Mouse (Mus musculus) embryo, embryonic 9.5 days (tissue): ENCODE measurements around the gene Alox12b.

Source experiments
- DNase-seq: peaks from one replicate; pipeline ENCODE4 v3.0.0-alpha.2; 2017; ENCODE audit errors: extremely low spot score

The Alox12b gene

DNA sequence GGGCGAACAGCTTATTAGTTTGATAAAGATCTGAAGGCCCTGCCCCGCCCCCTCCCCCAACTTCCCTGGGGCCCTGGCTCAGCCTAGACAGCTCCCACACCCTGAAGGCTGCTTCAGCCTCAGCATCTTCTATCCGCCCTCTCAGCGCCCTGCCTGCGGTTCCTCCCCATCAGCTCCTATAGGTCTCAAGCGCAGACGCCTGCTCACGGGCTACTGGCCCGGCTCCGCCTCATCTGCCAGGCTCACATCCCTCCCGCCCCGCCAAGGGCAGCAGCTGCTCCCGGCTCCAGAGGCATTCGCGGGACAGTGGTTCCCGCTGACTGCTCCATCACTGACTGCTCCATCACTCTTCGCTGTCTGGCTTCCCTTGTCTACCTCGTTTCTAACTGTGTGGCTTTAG, at the start of gene Alox12b:
TSS of gene Alox12b (plus strand) at position 190 of the 400 bp plus-strand sequence.
- peak; percentile 23 for DNase-seq

DNA sequence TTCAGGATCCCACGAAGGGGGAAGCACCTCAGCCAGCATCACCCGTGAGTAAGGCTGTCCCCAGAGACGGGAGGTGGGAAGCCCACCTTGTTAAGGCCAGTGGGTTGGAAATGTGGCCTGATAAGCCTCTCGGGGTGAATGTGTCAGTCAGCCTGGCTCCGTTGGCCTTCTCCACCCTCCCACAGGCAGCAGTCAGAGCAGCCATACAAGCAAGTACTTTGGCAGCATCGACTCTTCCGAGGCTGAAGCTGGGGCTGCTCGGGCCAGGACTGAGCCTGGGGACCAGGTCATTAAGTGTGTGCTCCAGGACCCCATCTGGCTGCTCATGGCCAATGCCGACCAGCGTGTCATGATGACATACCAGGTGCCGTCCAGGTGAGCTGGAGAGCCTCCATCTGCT, 49.1 kb upstream of the Alox12b start:
- DNase-seq: no peak

DNA sequence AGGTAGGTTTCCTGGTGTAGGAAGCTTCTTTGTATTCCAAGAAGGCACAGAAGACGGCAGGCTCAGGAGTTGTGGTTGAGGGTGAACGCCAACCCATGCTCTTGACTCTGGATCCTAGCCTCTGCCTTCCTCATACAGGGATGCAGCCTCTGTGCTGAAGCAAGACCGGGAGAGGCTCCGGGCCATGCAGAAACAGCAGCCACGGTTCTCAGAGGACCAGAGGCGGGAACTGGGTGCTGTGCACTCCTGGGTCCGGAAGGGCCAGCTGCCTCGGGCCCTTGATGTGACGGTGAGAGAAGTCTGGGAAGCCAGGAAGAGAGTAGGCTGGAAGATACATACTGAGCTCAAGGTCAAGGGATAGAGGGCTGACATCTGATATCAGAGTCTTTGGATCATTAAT, 48.6 kb upstream of the Alox12b start:
- no peak for DNase-seq

DNA sequence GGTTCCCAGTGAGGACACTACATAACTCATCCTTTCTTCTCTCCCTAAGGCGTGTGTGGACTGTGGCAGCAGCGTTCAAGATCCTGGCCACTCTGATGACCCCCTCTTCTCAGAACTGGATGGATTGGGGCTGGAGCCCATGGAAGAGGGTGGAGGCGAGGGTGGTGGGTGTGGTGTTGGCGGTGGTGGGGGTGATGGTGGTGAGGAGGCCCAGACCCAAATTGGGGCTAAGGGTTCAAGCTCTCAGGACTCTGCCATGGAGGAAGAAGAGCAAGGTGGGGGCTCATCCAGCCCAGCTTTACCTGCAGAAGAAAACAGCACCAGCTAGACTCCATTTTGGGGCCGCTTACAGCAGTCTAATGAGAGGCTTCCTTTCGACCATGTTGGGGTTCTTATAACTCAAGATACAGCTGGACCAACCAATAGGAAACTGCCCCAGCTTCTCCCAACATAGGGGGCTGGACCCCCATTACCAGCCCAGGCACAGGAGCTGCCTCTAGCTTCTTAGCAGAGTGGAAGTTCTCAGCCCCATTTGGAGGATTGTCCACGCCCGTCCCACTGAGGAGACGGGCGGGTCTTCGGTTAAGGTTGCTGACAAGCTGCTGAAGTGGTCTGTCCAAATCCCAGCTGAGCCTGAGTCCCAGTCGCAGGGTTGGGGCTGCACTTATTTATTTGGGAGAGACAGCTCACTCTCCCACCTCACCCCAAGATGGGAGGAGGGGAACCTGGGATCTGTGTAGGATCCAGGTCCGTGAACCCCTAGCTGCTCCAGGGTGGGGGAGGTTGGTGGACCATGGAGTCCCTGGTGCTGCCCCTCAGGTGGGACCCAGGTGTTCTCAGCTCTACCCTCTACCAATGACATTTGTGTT, 47.5 kb upstream of the Alox12b start:
- DNase-seq: no peak

DNA sequence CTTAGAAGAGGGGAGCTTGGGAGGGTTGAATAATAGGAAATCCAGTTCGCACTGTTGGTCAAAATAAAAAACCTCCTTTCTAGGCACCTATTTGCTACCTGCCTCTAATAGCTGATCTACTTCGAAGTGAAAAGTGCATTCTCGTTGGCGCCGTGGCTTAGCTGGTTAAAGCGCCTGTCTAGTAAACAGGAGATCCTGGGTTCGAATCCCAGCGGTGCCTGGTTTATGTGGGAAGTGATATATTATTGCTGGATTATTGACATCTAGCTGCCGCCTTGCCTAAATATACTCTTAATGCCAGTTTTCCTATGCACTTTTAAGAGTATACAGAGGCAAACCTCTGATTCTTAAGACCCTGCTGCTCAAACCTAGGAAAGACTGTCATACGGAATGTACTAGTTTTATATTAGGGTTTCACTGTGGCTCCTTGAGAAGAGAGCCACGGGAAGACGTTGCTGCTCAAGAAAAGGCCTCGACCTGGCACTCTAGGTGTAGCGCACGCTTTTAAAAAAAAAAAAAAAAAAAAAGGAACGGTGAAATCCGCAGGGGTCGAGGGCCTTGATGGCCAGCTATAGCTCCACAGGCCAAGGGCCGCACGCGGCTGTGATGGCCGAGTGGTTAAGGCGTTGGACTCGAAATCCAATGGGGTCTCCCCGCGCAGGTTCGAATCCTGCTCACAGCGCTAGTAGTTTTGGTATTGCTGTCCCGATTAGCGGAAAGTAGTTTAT, 46.3 kb upstream of the Alox12b start:
- DNase-seq: peak; percentile 97

DNA sequence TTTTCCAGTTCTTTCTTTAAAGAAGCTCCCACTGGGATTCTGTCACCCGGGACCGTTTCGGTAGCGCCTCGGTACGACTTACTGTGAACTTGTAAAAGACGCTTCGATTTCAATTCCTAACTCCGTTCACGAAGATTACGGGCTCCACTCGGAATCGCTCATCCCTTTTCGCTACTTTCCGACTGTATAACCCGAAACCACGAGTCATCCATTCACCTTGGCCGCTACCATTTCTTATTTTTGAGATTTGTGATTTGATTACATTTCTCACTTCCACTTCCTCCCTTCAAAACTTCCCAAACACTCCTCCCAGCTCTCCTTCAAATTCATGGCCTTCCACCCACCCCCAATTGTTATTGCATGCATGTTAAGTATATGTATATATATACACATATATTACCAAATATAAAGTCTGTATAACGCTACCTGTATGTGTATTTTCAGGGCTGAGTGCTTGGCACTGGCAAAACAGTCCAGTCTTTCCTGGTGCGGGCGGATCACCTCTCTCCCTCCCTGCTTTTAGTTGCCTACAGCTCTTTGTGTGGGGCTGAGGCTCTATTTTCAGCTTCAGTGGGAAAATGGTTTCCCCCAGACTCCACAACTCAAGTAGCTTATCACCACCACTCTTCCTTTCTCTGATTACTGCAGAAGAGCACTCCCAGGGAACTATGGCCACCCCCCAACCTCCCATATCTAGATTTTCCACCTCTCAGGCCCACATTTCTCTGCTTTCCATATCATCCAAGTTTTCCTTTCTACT, 45.6 kb upstream of the Alox12b start:
- DNase-seq: no peak

DNA sequence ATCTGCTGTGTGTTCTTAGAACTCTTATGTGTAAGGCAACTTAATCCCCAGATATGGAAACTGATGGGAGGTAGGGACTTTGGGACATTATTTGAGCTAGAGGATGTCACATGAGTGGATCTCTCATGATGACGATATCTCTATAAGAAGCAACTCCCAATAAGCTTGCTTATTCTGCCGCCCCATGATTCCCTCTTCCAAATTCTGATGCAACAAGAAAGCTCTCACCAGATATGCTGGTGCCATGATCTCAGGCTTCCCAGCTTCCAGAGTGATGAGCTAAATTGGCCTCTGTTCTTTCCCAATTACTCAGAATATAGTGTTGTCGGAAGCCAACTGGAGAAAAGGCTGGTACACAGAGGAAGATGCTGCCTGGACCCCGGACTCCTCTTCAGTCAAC, 44.9 kb upstream of the Alox12b start:
- DNase-seq: no peak

DNA sequence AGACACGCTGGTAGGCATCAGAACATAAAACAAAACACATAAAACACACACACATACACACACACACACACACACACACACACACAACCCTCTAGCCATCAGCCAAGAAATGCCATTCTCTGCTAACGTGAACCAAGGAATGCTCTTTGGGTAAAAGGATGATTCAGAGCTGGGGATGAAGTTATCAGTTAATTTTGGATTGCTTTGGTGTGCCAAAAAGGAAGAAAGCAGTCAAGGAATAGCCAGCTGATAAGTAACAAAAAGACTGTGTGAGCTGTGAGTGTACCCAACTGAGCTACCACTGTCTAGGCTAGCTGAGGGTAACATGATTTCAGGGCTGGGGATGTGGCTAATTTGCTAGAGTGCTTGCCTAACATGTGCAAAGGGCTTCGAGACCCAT, 42.8 kb upstream of the Alox12b start:
- DNase-seq: no peak

DNA sequence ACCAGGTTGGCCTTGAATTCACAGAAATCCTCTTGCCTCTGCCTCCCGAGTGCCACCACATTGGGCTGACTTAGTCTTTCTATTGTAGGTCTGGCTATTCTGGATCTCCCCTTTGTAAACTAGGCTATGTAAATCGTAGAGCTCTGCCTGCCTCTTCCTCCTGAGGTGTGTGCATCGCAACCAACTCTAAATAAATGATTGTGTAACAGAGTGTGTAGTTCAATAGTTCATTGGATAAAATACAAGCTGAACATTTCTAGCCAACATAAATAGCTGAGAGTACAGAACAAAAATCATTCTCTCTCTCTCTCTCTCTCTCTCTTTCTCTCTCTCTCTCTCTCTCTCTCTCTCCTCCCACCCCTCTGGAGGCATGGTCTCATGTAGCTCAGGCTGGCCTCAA, 42.2 kb upstream of the Alox12b start:
- DNase-seq: no peak

DNA sequence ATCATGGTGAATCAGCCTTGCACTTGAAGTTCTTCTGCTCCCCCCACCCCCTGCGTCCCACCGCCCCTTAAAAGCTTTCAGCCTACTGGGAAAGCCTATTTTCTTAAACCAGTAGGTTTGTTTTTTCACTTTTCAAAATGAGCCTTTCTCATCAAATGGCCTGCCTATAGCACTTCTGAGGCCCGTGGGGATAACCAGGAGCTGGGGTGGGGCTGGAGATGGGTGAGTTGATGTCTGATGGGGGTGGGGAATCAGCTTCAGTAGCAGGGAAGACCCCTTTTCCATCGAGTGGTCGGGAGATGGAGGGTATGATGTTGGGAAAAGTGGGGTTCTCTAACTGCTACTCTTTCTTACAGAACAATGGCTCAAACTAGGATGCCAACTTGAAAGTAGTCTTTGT, 39.9 kb upstream of the Alox12b start:
- no peak for DNase-seq

DNA sequence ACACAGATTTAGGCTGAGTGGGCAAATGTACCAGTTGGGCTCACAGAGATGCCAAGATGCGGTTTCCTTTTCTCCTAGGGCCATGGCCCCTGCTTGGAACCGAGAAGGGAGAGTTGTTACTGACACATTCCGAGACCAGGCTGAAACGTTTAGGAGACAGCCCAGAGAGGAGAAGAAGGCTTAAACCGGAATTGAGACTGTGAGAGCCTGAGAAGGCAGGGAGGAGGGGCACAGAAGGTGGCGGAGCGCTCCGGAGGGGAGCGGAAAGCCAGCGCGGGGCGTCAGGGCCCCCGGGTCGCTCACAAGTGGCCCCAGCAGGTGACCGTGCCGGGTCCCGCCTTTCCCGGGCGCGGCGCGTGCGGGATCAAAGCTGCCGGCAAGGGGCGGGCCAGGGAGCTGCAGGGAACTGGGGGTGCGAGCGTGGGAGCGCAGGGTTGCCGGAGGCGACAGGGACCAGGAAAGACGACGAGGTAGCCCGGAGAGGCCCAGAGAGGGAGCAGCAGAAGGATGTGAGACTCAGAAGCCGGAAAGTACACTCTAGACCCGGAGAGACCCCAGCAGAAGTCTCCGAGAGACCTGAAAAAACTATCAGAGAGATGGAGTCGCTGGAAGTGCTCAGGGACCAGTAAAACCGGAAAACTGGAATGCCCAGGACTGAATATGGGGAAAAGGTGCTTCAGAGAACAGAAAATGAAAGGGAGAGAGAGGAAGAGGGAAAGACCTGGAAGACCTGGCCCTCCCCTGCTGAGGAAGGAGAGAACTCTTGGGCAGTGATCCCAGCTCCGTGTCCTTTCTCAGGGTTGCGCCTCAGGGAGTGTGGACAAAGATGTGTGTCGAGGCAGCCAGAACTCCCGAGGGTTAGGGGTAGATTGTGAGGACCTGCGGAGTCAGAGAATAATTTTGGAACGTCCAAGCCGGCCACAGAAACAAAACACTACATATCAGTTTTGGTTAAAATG, 38.8 kb upstream of the Alox12b start:
- peak; percentile 74 for DNase-seq

DNA sequence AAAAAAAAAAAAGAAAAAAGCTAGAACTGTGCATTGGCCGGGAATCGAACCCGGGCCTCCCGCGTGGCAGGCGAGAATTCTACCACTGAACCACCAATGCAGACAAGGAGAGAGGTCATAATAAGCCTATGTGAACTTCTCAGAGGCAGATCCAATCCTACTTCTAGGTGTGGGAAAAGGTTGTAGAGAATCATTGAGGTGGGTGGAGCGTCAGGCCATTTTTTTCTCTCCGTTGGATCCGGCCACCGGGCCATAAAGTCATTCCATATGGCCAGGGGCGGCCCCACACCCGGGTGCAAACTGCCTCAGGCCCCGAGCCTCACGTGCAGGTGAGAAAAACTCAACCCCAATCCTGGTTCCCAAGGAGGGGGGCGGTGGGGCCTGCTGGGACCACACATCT, 38.0 kb upstream of the Alox12b start:
- peak; percentile 98 for DNase-seq

DNA sequence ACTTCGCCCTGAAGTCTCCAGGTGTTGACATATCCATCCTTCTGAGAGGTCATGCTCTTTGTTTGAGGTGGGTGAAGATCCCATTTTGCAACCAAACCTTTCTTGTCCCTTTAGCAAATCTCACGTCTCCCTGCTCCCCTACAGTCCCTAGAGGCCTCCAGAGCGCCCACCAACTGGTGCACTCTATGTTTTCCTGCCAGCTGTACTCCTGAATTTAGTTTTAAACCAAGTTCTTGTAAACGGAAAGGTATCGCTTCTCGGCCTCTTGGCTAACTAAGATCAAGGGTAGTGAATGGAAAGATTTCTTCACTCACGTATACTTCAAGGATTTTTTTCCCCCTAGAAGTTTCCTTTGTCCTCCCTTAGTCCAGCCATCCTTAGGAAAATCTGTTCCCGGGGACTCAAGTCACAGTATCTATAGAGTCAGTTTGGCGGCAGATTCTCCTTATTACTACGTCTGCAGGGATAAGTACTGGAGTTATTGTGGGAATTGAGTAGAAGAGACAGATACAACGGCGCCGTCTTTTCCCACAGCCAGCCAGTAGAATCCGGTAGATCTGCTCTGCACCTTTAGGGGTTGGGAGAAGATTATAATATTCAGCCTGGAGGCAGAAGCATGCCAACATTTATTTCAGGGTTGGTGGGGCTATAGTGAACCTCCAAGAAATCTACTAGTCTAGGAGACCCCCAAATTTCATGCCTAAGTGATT, 37.2 kb upstream of the Alox12b start:
- DNase-seq: no peak

DNA sequence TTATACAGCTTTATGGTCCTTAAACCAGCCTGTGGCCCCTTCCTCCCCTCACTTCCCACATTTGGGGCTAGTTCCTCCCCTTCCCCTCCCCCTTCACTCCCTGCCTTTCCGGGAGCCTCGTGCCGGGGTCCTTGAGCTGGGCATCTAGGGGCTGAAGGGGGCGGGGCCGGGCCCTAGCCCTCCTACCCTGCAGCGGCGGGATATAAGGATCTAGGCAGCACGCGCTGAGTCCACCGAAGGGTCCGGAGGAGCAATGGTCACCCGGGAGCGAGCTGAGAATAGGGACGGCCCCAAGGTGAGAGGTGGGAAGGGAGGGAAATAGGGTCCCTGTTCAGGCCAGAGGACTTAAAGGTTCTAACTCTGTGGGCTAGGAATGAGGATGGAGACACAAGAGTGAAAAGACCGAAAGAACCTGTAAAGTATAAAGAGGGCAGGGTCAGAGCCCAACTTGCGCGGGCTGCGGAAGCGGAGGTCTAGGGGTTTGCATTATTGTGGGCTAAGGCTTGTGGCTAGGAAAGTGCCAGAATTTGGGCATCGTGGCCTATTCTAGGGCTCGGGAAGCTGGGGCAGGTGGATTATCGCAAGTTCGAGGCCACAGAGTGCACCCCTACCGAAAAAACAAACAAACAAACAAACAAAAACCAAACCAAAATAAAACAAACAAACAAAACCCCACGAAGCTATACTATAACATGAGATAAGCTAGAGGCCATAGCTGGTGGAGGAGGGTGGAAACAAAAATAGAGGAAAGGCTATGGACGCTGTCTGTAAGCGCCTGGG, 36.4 kb upstream of the Alox12b start, which contains the start of gene Hes7:
TSS of gene Hes7 (plus strand) at position 184 of the 780 bp plus-strand sequence.
- peak; percentile 72 for DNase-seq

DNA sequence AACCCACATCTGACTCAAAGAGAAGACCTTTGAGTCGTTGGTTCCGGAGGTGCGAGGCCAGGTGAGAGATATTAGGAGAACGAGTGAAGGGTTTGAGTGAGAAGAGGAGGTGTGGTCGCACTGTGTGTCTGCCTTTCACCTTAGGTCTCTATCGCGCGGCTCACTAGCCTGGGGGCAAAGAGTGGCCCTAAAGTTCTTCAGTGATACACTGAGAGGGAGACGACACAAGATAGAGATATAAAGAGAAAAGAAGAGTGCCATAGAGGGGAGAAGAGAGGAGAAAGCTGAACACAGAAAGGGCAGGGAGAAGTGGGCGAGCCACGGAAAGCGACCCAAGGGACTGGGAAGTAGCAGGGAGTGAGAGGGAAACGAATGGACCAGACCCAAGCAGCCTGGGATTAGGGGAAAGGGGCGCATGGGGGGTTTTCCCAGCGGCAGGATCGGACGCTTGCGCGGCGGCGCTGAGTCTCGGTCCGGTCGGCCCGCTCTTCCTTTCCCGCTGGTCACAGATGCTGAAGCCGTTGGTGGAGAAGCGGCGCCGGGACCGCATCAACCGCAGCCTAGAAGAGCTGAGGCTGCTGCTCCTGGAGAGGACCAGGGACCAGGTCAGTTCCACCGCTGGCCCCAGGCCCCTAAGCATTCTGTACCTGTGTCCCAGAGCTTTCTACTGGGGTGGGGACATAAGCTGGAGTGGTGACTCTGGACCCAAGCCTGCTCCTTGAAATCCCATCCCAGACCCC, 35.6 kb upstream of the Alox12b start:
- DNase-seq: peak; percentile 54

DNA sequence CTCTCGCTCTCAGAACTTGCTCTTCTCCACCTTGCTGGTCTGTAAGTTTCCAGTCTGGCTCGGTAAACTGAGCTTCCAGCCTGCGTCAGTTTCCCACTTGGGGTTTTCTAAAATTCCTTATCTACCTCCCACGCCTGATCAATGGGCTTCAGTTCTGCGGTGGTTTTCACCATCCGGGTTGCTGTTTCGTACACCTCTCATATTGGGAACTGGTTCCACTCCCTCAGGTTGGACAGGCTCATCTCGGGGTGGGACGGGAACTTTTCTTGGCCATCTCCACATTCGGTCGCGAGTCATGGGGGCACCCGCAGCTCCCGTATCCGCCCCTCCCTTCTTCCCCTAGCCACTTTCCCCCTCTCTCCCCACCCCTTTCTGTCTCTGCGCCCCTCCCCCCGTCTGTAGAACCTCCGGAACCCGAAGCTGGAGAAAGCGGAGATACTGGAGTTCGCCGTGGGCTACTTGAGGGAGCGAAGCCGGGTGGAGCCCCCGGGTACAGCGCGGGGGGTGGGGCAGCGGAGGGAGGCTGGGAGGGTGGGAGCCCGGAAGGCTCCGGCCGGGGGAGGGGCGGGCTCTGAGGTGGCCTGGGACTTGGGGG, 35.0 kb upstream of the Alox12b start:
- no peak for DNase-seq

DNA sequence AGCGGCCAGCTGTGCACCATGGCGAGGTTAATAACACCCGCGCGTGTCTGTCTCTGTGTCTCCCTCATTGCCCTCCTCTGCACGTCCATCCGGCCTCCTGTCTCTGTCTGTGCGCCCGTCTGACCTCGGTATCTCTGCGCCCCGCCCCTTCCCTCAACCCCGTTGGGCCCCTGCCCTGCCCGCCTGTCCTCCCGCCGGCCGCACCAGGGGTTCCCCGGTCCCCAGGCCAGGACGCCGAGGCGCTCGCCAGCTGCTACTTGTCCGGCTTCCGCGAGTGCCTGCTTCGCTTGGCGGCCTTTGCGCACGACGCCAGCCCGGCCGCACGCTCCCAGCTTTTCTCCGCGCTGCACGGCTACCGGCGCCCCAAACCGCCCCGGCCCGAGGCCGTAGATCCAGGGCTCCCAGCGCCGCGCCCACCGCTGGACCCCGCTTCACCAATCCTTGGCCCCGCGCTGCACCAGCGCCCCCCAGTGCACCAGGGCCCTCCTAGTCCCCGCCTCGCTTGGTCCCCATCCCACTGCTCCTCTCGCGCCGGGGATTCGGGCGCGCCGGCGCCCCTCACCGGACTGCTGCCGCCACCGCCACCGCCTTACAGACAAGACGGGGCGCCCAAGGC, 34.3 kb upstream of the Alox12b start, which contains the start of gene 9130213A22Rik:
TSS of gene 9130213A22Rik (minus strand) at position 254 of the 616 bp plus-strand sequence.
- peak; percentile 94 for DNase-seq
